Mouse (Mus musculus) embryonic fibroblast, embryonic 13.5 days (primary cell): Measurements from ENCODE around the gene Cd207.

ENCODE experiments used
- CTCF ChIP-seq: IDR thresholded peaks from 2 replicates; pipeline ENCODE4 v1.5.1; 2011; ENCODE audit warnings: mild to moderate bottlenecking, control low read depth, low read length, moderate library complexity, borderline replicate concordance; ENCODE audit not compliant: insufficient read depth
- POLR2A ChIP-seq: IDR thresholded peaks from 2 replicates; pipeline ENCODE4 v1.6.1; 2011; ENCODE audit warnings: low read depth, mild to moderate bottlenecking, control low read depth, low read length, moderate library complexity

DNA sequence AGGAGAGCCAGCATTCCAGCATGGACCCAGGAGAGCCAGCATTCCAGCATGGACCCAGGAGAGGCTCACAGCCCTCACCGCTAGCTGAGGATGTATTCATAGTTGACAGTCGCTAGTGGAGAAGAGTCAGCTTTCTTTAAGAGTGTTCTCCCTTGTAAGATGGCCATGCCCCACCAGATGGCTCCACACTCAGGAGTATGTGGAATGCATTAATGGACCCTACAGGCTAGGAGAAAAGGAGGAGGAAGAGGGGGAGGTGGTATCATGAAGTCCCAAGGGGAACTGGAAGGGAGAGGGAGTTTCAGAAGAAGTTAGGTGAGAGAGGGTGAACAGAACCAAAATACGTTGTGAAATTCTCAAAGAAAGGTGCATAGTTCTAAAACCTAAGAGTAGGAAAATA, 18.1 kb upstream of the Cd207 start:
- TF ChIP-seq POLR2A (no peak), CTCF (no peak)
